Mouse (Mus musculus): Measurements from ENCODE around the gene Nsmce4a. TPM values are rescaled to one million over a fixed set of nuclear protein-coding genes. Genes with fewer than 3 reads are reported as not detected.

Nsmce4a gene
- total and polyA plus RNA-seq, 3 experiments, result 67.6 to 208 (median 97.9) TPM

DNA sequence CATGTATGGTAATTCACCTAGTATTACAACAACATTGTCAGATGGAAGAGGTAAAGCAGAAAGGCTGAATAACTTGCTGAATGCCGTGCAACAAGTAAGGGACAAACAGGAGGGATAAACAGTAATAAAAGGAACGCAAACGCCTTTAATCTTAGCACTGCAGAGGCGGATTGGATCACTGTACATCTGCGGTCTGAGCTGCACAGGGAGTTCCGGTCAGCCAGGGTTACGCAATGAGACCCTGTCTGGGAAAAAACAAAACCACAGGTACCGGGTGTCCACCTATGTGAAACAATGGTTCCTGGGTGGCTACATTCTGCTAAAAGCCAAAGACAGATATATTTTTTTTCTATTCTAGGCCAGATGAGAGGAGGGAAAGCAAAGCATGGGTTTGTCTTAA is 49.5 kb downstream of the Nsmce4a start:
- TF ChIP-seq POLR2A (IDR thresholded peaks at IDR 0.05; ENCODE audit: low read depth, low read length) (no peak), MEF2A (IDR thresholded peaks at IDR 0.05; ENCODE audit: borderline replicate concordance, low read depth, low read length) (no peak), E2F4 (IDR thresholded peaks at IDR 0.05; ENCODE audit: insufficient replicate concordance, low read depth, low read length) (no peak), CHD2 (IDR thresholded peaks at IDR 0.05; ENCODE audit: low read length) (no peak), MYC (IDR thresholded peaks at IDR 0.05; ENCODE audit: low read depth, low read length) (no peak), MAZ (IDR thresholded peaks at IDR 0.05; ENCODE audit: low read depth, low read length) (no peak), UBTF (IDR thresholded peaks at IDR 0.05; ENCODE audit: low read depth, low read length) (no peak), SMC3 (IDR thresholded peaks at IDR 0.05; ENCODE audit: low read depth, low read length) (no peak), JUND (conservative IDR thresholded peaks at IDR 0.05; ENCODE audit: low read depth, low read length) (no peak), SIN3A (IDR thresholded peaks at IDR 0.05; ENCODE audit: low read length) (no peak), EP300 (IDR thresholded peaks at IDR 0.05; ENCODE audit: low read length) (no peak), MXI1 (IDR thresholded peaks at IDR 0.05; ENCODE audit: low read depth, low read length) (no peak), ZMIZ1 (IDR thresholded peaks at IDR 0.05; ENCODE audit: low read depth, low read length) (no peak), USF1 (IDR thresholded peaks at IDR 0.05; ENCODE audit: low read depth, low read length) (no peak), NELFE (IDR thresholded peaks at IDR 0.05; ENCODE audit: low read depth, low read length) (no peak), USF2 (conservative IDR thresholded peaks at IDR 0.05; ENCODE audit: low read depth, low read length) (no peak), CTCF (conservative IDR thresholded peaks at IDR 0.05 in 1 of 2, IDR thresholded peaks at IDR 0.05 in 1 of 2; ENCODE audit: low read depth in 2 of 2, low read length in 2 of 2) (no peak)
- dilution Hi-C loops (cut with MboI; ENCODE audit: extremely low pct_ligation_motif_present, extremely low pct_unique_long_range_greater_than_20kb, low sequenced_read_pairs), result no loop called here
- Histone ChIP-seq H3K4me2 (ENCODE audit: insufficient read depth, low read depth, poor library complexity, severe bottlenecking) (no peak overlapping the region), H3K9me3 (replicated peaks; ENCODE audit: low read length) (peaks cover 4% of the 10 kb centered on the region), H3K9ac (ENCODE audit: insufficient read depth, low read depth) (no peak overlapping the region), H3K27me3 (replicated peaks) (no peaks in the 10 kb centered on the region), H3K27ac (ENCODE audit: insufficient read depth, low read depth) (no peak overlapping the region), H3K4me1 (ENCODE audit: control insufficient read depth in 1 of 2, insufficient read depth in 2 of 2) (peaks cover 0 to 7% of the 10 kb centered on the region in 2 experiments; a peak in 2 of 4 replicates), H3K79me2 (replicated peaks; ENCODE audit: control insufficient read depth, extremely low read depth, insufficient read depth, poor library complexity, severe bottlenecking) (peaks cover 2% of the 10 kb centered on the region; the same call in 1 of the 2 replicates), H3K4me3 (replicated peaks in 1 of 3; ENCODE audit: low read depth in 2 of 3, low read length in 2 of 3, poor library complexity in 1 of 3) (no peak overlapping the region), H3K36me3 (replicated peaks in 1 of 2; ENCODE audit: control insufficient read depth in 1 of 2, insufficient read depth in 1 of 2, low read length in 1 of 2) (peaks cover 0 to 8% of the 10 kb centered on the region in 2 experiments)
- in situ Hi-C loops (cut with MboI; ENCODE audit: low pct_ligation_motif_present, low pct_unique_long_range_greater_than_20kb, low sequenced_read_pairs), result loop anchor here (25.0 kb wide), 1 partner anchor 1761 kb away; no protein-coding TSS in a partner anchor
- no peak for DNase-seq (ENCODE audit: extremely low read depth)

GRCm38 (mm10) chr7:130520812-130521422 is 52.0 kb downstream of the Nsmce4a start:
- DNase-seq (ENCODE audit: extremely low read depth), result no peak
- Histone ChIP-seq H3K27ac (ENCODE audit: insufficient read depth, low read depth) (no peak overlapping the region), H3K36me3 (replicated peaks in 1 of 2; ENCODE audit: control insufficient read depth in 1 of 2, insufficient read depth in 1 of 2, low read length in 1 of 2) (peaks cover 0 to 1% of the 10 kb centered on the region in 2 experiments), H3K27me3 (replicated peaks) (no peaks in the 10 kb centered on the region), H3K79me2 (replicated peaks; ENCODE audit: control insufficient read depth, extremely low read depth, insufficient read depth, poor library complexity, severe bottlenecking) (peaks cover 6% of the 10 kb centered on the region), H3K4me2 (ENCODE audit: insufficient read depth, low read depth, poor library complexity, severe bottlenecking) (no peak overlapping the region), H3K9ac (ENCODE audit: insufficient read depth, low read depth) (no peak overlapping the region), H3K9me3 (replicated peaks; ENCODE audit: low read length) (peaks cover 4% of the 10 kb centered on the region), H3K4me3 (replicated peaks in 1 of 3; ENCODE audit: low read depth in 2 of 3, low read length in 2 of 3, poor library complexity in 1 of 3) (no peak overlapping the region), H3K4me1 (ENCODE audit: control insufficient read depth in 1 of 2, insufficient read depth in 2 of 2) (peaks cover 0 to 23% of the 10 kb centered on the region in 2 experiments; a peak in 2 of 4 replicates)
- dilution Hi-C loops (cut with MboI; ENCODE audit: extremely low pct_ligation_motif_present, extremely low pct_unique_long_range_greater_than_20kb, low sequenced_read_pairs), result no loop called here
- no peak for TF ChIP-seq USF2 (conservative IDR thresholded peaks at IDR 0.05; ENCODE audit: low read depth, low read length)
- no peak for TF ChIP-seq EP300 (IDR thresholded peaks at IDR 0.05; ENCODE audit: low read length)
- TF ChIP-seq NRF1 (IDR thresholded peaks at IDR 0.05; ENCODE audit: low read depth, low read length), result no peak
- TF ChIP-seq USF1 (IDR thresholded peaks at IDR 0.05; ENCODE audit: low read depth, low read length), result no peak
- no peak for TF ChIP-seq MAFK (IDR thresholded peaks at IDR 0.05; ENCODE audit: insufficient replicate concordance, low read length)
- TF ChIP-seq UBTF (IDR thresholded peaks at IDR 0.05; ENCODE audit: low read depth, low read length), result no peak
- in situ Hi-C loops (cut with MboI; ENCODE audit: low pct_ligation_motif_present, low pct_unique_long_range_greater_than_20kb, low sequenced_read_pairs), result loop anchor here (25.0 kb wide), 1 partner anchor 1759 kb away; no protein-coding TSS in a partner anchor
